Mouse (Mus musculus) urinary bladder, postnatal 4 days (tissue): ENCODE results near the gene Btbd9.

Experiments used
- DNase-seq, 2 experiments: peaks; one replicate each; pipeline ENCODE4 v3.0.0; 2021 to 2022; ENCODE audit warnings: low spot score in 2 of 2

Btbd9 gene

DNA sequence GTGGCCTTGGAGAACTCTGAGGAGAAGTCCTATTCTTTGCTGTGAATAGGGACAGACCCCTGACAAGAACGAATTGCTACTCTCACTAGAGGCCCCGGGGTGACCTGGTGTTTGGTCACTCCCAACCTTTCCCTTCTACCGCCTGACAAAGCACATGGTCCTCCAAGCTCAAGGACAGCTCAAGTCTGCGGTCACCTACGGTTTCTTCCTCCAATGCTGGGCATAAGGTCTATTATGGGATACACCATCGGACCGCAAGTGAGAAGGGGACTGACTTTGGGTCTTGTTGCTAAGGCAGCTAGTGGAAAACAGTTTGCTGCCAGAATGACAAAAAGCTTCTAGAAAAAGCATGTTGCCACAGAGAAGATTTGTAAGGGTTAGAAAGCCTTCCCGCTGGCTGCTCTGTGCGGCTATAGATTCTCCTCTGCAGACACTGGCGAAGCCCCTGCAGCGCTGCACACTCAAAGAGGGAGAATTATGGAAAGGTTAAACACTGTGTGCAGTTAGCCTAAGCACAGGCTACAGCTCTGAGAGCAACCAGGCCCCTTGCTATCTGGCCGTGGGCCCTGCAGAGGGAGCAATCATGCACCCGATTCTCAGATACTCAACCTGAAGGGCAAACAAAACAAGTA, 235.7 kb downstream of the Btbd9 start:
- no peak for DNase-seq

DNA sequence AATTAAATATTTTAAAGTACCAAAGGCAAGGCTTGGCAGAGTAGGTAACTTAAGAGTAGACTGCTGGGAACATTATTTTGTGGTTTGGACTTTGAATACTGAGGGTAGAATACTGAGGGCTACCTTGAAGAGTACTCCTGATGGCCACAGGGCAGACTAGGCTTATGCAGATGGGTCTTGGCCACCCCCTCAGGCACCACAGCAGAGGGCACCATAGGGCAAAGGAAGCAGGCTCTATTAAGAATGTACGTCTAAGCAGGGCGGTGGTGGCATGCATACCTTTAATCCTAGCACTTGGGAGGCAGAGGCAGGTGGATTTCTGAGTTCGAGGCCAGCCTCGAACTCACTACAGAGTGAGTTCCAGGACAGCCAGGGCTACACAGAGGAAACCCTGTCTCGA, 237.0 kb downstream of the Btbd9 start:
- no peak for DNase-seq

DNA sequence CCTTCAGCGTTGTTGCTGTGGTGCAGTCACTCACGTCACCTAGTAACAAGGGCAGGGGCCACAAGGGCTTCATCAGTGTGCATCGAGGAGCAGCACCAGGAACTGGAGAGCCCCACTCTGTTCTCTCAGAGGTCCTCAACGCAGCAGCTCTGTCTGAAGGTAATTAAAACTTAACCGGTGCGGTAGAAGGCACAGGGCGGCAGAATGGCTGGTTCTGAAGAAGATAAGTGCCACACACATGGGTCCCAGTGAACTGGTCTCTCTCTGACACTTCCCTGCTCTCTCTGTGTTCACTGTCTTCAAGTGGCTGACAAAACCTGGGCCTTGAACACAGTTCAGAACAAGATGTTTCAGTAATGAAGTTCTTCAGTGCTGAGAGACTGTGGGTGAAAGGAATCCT, 239.5 kb downstream of the Btbd9 start:
- no peak for DNase-seq

DNA sequence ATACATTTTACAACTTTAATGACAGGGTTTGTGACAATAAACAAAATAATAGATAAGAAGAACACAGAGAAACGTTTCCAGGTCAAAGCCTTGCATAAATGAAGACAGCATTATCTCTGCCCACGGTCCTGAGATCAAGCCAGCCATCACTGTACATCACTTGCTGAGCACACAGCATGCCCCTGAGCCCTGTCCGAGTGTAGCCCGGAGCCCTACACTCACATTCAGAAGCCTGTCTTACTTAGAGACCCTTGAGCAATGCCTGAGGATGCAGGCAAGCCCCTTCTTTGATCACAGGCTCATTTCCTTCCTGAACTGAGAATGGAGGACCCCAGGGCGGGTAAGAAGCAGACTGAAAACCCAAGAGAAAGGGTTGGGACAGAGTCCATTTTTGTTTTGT, 240.0 kb downstream of the Btbd9 start:
- no peak for DNase-seq

DNA sequence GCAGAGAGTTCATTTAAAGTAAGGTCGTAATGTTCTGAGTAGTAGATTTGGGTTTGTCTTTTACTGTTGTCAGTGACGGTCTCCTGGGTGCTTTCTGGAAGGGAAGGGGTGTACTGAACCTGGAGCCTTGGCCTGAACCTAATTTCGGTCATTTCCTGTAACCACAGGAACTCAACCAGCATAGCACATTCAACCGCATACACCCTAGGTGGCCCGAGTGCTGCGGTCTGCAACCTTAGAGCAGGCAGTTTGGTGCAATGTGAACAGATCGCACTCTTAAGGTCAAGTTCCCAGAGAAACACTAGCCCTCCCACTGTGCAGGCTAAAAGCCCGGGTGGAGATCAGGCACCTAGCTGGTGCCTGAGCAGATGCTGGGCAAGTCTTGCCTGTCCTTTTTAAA, 240.5 kb downstream of the Btbd9 start:
- DNase-seq = no peak

DNA sequence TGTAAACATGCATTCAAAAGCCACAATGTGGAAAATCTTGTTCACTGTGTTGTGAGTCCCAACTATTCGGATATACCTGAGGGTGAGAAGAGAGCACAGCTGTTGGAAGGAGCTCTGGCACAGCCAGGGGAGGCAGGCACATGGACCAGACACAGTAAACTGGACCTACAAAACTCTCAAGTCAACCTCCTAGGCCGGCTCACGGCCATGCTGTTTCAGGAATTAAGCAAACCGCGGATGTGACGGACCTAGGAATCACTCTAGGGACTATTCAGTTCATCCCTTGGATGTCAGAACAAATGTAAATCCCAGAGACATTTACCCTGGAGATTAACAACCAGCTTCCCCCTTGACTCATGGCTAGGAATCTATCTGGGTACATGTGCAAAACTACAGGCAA, 242.0 kb downstream of the Btbd9 start:
- no peak for DNase-seq

DNA sequence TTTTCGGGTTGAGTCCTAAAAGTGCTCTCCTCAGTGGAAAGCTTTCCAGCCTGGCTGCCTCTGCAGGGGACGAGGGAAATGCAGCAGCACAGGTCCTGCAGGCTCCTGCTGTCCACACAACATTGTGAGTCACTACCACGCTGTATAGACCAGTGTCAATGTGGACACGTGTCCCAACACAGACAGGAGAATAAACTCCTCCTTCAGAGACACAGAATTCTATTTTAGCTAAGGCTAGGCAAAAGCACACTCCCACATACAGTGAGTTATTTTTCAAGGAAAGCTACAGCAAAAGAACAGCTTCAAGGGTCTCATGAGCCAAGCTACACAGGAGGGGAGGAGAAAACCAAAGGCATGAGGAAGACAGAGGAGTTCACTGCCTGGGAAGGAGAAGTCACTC, 243.2 kb downstream of the Btbd9 start:
- no peak for DNase-seq

DNA sequence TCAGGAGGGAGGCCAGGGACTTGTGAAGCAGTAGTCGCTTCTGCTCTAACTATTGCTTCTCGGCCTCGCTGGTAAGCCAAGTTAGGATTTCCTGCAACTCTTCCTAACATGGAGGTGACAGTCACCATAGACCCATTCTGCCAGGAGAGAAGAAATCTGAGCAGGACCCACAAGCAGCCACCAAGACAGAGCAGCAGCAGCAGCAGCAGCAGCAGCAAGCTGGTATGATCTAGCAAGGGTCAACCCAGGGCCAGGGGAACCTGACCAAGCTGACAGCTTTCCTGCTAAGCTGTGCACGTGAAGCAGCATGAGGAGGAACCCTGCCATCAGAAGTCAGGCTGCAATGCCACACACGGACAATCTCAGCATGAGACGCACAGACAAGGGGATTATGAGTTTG, 244.9 kb downstream of the Btbd9 start:
- DNase-seq = no peak

DNA sequence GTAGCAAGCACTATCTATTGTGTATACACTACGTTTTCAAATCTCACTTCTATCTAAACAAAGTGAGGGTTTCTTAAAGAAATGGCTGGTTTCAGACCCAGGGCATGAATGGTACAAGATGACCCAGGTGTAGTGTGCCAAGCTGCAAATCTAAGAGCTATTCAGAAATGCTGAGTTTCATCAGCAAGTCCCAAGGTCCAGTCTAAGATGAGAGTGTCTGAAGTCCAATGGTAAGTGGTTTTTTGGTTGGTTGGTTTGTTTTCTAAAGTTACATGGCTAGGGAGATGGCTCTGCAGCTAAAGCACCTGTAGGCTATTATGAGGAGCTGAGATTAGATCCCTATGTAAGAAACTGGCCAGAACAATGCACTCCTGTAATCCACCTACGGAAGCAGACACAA, 246.8 kb downstream of the Btbd9 start:
- DNase-seq = no peak

DNA sequence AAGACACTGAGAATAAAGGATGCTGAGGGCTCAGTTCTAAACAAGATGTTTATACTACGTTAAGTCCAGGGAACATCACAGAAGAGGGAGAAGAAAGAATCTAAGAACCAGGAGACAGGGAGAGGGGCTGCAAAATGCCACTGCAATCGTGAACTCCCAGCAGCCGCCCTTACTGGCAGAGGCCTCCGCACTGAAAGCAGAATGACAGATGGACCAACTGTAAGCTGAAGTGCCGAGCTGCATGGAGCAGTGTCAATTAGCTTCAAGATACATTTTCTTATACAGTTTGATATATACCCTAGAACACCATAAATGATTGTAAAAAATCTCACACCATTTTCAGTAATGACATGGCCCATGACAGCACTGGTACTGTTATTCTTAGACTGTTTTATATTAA, 247.4 kb downstream of the Btbd9 start:
- no peak for DNase-seq

DNA sequence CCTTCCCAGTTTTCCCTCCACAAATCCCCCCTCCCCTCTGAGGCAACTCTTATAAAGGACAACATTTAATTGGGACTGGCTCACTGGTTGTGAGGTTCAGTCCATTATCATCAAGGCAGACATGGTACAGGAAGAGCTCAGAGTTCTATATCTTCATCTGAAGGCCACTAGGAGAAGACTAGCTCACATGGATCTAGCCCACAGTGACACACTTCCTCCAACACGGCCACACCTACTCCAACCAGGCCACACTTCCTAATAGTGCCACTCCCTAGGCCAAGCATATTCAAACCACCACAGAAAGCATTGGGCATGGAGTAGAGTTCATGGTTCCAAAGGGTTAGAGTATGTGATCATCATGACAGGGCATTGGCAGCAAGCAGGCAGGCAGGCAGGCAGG, 249.4 kb downstream of the Btbd9 start:
- no peak for DNase-seq

DNA sequence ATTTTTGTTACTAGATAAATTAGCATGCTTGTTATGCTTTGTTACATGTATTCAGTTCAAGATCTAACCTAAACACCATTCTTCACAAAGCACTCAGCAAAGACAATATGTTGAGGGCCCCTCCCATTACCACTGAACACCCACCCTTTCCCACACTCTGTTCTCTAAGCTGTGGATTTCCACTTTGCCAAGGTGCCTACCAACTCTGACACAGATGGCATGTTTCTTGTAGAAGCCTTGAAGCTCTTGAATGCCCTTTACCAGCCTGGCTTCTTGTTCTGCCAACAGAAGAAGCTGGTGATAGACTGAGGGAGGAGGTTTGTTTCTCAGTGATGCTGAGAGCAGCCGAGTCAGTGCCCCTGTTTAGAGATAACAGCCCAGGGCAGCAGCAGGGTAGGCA, 256.0 kb downstream of the Btbd9 start:
- no peak for DNase-seq

DNA sequence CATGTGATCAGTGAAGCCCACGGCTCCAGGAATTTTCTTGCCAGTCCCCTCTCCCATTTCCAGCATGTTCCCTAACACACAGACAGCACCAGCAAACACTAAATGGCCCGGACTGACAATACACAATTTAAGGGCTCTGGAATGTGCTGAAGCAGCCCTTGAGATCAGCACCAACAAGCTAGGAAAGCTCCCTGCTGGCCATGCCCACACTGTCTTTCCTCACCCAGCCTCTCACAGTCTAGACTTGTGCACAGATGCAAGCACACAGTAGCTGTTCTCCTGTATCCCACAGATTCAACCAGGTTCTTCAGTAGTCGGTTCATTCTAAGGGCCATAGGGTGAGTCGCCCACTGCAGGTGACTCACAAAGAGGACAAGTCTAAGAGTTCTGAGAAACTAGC, 263.6 kb downstream of the Btbd9 start:
- no peak for DNase-seq

DNA sequence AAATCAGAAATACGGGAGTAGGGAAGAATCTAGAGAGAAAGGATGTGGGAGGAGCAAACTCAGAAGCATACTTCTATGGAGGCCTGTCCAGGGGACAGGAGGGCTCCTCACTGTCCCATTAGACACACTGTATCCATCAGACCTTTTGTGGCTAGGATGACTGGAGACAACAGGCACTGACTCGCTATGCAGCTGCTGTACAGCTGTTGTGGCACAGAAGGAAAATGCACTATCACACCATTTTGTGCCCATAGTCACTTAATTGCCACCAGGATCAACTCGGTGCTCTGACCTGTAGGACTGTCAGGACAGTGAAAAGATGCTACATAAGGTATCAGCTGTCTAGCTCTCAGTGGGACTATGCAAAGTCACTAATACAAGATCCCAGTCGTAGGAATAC, 266.7 kb downstream of the Btbd9 start:
- no peak for DNase-seq

DNA sequence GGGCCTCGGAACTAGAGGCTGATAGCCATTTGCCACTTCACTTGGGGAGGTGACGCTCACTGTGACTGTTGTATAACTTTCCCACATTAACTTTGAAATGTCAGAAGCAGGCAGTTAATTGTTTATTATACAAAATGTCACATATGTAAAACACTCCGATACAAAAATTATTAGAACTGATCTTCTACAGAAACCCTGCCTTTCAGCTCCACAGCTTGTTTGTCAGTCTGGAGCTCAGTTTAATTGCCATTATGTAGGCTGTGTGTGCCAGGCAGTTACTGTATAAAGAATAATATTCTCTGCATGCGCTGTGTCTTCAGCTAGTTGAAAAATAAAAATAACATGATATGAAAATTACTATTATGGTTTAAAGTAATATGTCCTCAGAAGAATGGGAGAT, 267.4 kb downstream of the Btbd9 start:
- DNase-seq = no peak

DNA sequence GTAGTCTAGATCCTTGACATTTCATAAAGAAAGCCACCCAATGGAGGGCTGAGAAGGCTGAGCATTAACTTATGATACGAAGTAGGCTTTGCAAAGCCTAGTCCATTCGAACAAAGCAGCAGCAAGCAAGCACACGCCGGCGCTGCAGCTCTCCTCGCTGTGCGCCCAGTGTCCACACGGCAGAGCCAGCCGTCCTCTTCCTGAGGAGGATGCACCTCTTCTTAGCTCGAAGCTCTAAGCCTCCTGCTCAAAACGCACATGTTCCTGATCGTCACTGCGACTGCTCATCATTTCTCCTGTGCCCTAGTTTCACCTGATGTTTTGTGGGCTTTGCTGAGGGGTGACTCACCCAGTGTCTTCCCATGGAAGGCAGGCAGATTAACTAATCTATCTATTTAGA, 268.0 kb downstream of the Btbd9 start:
- DNase-seq = no peak

DNA sequence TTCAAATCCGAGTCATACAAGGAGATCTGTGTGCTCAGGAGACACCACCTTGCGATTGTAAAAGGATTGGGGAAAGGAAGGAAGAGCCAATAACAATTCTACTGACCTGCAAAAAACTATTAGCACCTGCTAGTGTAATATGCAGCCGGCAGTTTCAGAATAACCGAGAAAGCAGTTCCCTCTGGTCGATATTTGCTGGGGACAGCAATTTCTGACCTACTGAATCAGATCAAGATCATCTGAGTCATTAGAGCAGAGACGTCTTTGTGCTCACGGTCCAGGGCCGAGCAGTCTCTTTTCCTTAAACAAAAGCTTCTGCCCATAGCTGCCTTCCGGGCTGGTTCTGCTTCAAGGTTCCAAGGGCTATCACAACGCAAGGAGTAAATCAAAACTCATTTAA, 269.1 kb downstream of the Btbd9 start:
- DNase-seq = no peak

DNA sequence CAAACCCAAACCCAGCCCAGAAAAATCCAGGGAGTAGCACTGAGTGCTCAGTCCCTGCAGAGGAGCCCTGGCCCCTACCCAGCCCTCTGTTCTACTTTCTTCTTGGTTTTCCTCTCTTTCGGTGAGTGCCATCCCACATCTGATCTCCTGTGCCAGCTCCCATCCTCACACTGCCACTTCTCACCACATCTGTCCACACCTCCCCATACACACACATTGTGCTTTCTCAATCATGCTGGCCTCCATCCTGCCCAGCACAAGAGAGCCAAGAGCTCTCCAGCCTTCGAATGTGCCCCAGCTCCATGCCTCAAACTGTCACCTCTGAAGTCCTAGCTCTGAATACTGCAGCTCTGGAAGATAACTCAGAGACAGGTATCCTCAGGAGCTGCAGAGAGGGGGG, 271.5 kb downstream of the Btbd9 start:
- no peak for DNase-seq

DNA sequence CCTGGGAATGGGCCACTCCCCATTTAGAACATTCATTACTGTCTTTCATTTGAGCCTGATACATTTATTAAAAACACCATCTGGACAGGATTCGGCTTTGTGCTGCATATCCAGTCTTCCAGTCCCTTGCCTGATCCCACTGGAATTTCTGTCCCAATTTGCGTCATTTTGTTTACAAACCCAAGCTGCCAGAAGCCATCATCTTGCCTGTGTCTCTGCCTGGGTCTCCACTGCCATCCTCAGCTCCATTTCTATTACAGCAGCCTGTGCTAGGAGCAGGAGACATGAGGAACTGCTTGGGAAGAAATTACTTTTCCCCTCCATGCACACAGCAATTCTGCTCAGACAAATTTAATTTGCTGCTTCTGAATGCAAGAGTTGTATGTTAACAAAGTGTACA, 274.9 kb downstream of the Btbd9 start:
- no peak for DNase-seq

DNA sequence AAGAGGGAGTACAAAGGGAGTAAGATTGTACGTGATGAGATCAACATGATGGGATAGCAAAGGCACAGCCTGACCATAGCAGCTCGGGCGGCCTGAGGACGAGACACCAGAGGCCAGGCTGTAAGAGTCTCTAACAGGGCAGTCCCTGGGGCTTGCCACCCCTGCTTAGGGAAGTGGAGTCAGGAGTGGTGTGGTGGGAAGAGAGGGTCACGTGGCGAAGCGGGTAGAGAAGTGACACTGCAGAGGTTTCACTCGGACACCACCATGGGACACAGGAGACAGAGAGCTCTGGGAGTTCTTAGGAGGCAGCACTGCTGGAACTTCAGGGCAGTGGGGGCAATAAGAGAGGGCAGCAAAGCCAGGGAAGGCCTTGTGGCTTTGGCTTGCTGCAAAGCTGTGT, 278.9 kb downstream of the Btbd9 start:
- no peak for DNase-seq

DNA sequence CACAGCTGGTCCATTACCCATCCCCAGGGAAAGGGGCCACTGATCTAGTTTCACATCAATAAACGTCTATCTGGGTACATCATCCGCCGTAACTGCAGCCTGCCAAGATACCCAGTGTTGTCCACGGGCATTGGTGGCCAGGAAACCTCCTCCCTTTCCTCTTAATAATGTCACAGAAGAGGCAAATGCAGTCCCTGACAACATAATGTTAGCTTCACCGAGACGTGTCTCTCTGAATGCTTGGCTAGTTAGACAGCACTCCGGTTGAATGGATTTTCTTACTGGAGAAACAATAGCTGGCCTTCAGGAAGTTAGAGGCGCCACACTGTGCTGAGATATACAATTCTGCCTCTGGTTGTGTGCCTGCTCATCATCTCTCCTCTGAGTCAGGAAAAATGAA, 280.2 kb downstream of the Btbd9 start:
- DNase-seq = no peak

DNA sequence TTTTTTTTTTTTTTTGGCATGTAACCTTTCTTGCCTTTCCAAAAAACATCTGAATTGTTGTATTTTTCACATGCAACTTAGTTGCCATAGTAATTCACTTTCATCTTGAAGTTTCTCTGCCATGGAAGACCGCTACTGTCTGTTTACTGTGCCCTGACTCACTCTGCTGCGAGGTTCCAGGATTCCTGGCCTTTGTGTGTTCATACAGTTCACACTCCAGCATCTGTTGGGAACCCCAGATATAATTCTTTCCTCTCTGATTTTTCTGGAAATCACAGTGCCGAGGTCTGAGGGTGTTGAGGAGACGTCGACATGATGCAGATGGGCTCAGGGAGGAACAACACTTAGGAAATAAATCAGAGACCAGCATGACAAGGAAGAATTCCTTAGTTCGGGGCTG, 283.6 kb downstream of the Btbd9 start:
- no peak for DNase-seq

DNA sequence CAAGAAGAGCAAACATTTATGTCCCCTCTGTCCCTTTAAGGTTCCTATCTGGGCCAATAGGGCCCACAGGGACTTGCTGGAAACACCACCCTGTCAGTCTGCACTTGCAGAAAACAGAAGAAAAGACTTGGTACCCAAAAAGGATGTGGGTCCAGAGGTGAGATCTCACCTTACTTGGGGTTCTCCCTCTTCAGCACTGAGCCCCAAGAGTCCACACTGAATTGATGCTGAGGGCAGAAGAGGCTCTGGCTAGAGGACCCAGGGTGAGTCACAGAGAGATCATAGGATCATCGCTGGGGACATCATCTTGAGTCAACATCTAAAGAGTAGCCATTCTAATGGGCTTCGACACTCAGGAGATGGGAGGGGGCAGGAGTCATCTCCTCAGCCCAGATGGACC, 290.6 kb downstream of the Btbd9 start:
- no peak for DNase-seq

DNA sequence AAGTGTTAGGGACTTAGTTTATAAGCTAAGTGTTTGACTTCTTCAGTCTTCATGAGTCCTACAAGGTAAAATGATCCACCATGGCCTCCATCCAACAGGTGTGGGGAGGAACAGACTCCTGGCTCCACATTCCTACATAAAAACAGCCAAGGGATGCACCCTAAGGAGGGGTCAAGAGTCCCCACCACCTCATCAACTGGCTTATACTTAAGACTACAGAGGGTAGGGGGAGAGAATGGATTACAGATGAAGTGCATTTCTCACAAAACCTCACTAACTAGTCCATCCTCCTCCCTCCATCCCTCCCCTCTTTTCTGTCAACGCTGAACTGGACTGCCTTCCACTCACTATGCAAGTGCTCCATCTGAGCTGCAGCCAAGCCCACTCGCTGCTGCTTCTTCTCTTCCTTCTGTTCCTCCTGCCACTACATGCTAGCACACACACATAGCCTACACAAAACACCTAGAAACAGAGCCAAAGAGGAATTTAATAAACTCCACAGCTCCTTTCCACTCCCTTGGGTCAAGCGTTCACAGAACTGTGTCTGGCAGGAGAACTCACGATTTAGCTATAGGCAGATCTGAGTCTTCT, 292.7 kb downstream of the Btbd9 start:
- no peak for DNase-seq
